Mouse (Mus musculus) lung, adult 10 weeks (tissue): Measurements from ENCODE around the gene Olfr1347. TPM values are rescaled to one million over a fixed set of nuclear protein-coding genes. Genes with fewer than 3 reads are reported as not detected.

Experiments
- polyA plus RNA-seq: library from polyadenylated mRNA; stranded (reverse); fragments of 350-450 nt; fragmentation: Illumina TruSeq; extraction: RNeasy Lipid Tissue Mini Kit (QIAGEN cat#74804); gene quantifications from one replicate; pipeline ENCODE4 v1.2.3, GENCODE M21; 2014; ENCODE audit warnings: low read depth, low replicate concordance; ENCODE audit not compliant: insufficient read depth

Olfr1347 gene
- polyA plus RNA-seq: not detected

GRCm38 (mm10) chr7:6499655-6500054, at the start of gene Olfr1347:
Gene Olfr1347 (minus strand): TSS chr7:6499755.

GRCm38 (mm10) chr7:6522850-6523249, 23.3 kb upstream of the Olfr1347 start, which contains the start of gene Olfr1349:
Gene Olfr1349 (minus strand): TSS chr7:6522950.

GRCm38 (mm10) chr7:6508648-6509047, 9.1 kb upstream of the Olfr1347 start, which contains the start of gene Olfr1348:
Gene Olfr1348 (minus strand): TSS chr7:6508748.

GRCm38 (mm10) chr7:6486841-6487240, 12.7 kb downstream of the Olfr1347 start, which contains the start of gene Olfr5:
Gene Olfr5 (minus strand): TSS chr7:6486941.

GRCm38 (mm10) chr7:6466951-6467350, 32.6 kb downstream of the Olfr1347 start, which contains the start of gene Olfr1346:
Gene Olfr1346 (plus strand): TSS chr7:6467101.

GRCm38 (mm10) chr7:6455868-6456267, 43.7 kb downstream of the Olfr1347 start, which contains the start of gene Olfr1336:
Gene Olfr1336 (plus strand): TSS chr7:6456168.

GRCm38 (mm10) chr7:6438388-6438787, 61.2 kb downstream of the Olfr1347 start, which contains the start of gene Olfr1344:
Gene Olfr1344 (plus strand): TSS chr7:6438688.

Other genes with a start within 250 kb of the Olfr1347 start
- not detected for gene Epp13, start 247.0 kb downstream of the Olfr1347 start, polyA plus RNA-seq
- 2.2 TPM for gene Zfp667, start 213.2 kb downstream of the Olfr1347 start, polyA plus RNA-seq
- 1.8 TPM for gene Zfp583, start 168.5 kb downstream of the Olfr1347 start, polyA plus RNA-seq
- gene Gm3854, start 156.0 kb downstream of the Olfr1347 start, polyA plus RNA-seq: 0.27 TPM
- 1.1 TPM for gene Zfp78, start 136.5 kb downstream of the Olfr1347 start, polyA plus RNA-seq
- gene Zfp28, start 116.5 kb downstream of the Olfr1347 start, polyA plus RNA-seq: 2.1 TPM
- gene Smim17, start 101.0 kb downstream of the Olfr1347 start, polyA plus RNA-seq: not detected
- not detected for gene Gm20715, start 89.5 kb downstream of the Olfr1347 start, polyA plus RNA-seq
- gene Olfr1344, start 61.1 kb downstream of the Olfr1347 start, polyA plus RNA-seq: not detected
- gene Olfr1336, start 43.6 kb downstream of the Olfr1347 start, polyA plus RNA-seq: not detected
- gene Olfr1346, start 32.7 kb downstream of the Olfr1347 start, polyA plus RNA-seq: not detected
- not detected for gene Olfr5, start 12.8 kb downstream of the Olfr1347 start, polyA plus RNA-seq
- gene Olfr1348, start 9.0 kb upstream of the Olfr1347 start, polyA plus RNA-seq: not detected
- gene Olfr1349, start 23.2 kb upstream of the Olfr1347 start, polyA plus RNA-seq: not detected
- not detected for gene Olfr1350, start 65.1 kb upstream of the Olfr1347 start, polyA plus RNA-seq
- gene Zim1, start 196.7 kb upstream of the Olfr1347 start, polyA plus RNA-seq: 0.10 TPM
- gene Peg3, start 230.7 kb upstream of the Olfr1347 start, polyA plus RNA-seq: 3.0 TPM
- gene Usp29, start 230.8 kb upstream of the Olfr1347 start, polyA plus RNA-seq: not detected